Mouse (Mus musculus): Measurements from ENCODE around the gene Ctf2. TPM values are rescaled to one million over a fixed set of nuclear protein-coding genes. Genes with fewer than 3 reads are reported as not detected.
"Not testable (repeated sequence)": the region's sequence is repeated elsewhere in the genome, so short reads cannot be mapped to it uniquely, and the experiment has no call there.

The Ctf2 gene
- 0.08 and 0.13 TPM in 2 replicates for polyA plus RNA-seq (2015; fragmentation: Nextera tagmentation; extraction: Ambion mirVana)

- ATAC-seq (ENCODE audit: low FRiP score, low TSS enrichment): not testable (repeated sequence)
Observed at GRCm38 (mm10) chr7:127732066-127732465, at the start of gene Ctf2. TSS of gene Ctf2 (minus strand) at chr7:127732166.

GRCm38 (mm10) chr7:127778350-127778749 lies 46.4 kb upstream of the Ctf2 start:
- Histone ChIP-seq H3K9me3 (ENCODE audit: control insufficient read depth, low read length) (no peaks in the 10 kb centered on the region), H3K4me1 (replicated peaks; ENCODE audit: control insufficient read depth, insufficient read depth) (peaks cover 3% of the 10 kb centered on the region; the same call in 1 of the 2 replicates), H3K9ac (ENCODE audit: low read length) (peak overlapping the region; percentile 93), H3K36me3 (ENCODE audit: control insufficient read depth, insufficient read depth, low read length) (peaks cover 4% of the 10 kb centered on the region), H3K27ac (replicated peaks) (no peak overlapping the region), H3K4me3 (ENCODE audit: low read depth, low read length) (peak overlapping the region; percentile 90), H3K4me2 (replicated peaks; ENCODE audit: low read depth) (peak overlapping the region; percentile 64), H3K27me3 (ENCODE audit: control insufficient read depth, insufficient read depth, low read length) (no peaks in the 10 kb centered on the region)
- TF ChIP-seq EP300 (optimal IDR thresholded peaks at IDR 0.05): no peak
- DNase-seq (ENCODE audit: low spot score): no peak
- ATAC-seq (ENCODE audit: low FRiP score, low TSS enrichment): no peak
- WGBS: 77% methylated on average over 4 of the region's 4 CpGs

More at GRCm38 (mm10) chr7:127732066-127732465, at the start of gene Ctf2:
- not testable (repeated sequence) for H3K4me3 ChIP-seq (ENCODE audit: low read depth, low read length); H3K27me3 ChIP-seq (ENCODE audit: control insufficient read depth, insufficient read depth, low read length); DNase-seq (ENCODE audit: low spot score); H3K4me2 ChIP-seq (replicated peaks; ENCODE audit: low read depth); H3K27ac ChIP-seq (replicated peaks); H3K9ac ChIP-seq (ENCODE audit: low read length); H3K9me3 ChIP-seq (ENCODE audit: control insufficient read depth, low read length); H3K4me1 ChIP-seq (replicated peaks; ENCODE audit: control insufficient read depth, insufficient read depth); H3K36me3 ChIP-seq (ENCODE audit: control insufficient read depth, insufficient read depth, low read length)
- no CpG with 5 or more reads among the region's 5 CpGs for WGBS

DNA sequence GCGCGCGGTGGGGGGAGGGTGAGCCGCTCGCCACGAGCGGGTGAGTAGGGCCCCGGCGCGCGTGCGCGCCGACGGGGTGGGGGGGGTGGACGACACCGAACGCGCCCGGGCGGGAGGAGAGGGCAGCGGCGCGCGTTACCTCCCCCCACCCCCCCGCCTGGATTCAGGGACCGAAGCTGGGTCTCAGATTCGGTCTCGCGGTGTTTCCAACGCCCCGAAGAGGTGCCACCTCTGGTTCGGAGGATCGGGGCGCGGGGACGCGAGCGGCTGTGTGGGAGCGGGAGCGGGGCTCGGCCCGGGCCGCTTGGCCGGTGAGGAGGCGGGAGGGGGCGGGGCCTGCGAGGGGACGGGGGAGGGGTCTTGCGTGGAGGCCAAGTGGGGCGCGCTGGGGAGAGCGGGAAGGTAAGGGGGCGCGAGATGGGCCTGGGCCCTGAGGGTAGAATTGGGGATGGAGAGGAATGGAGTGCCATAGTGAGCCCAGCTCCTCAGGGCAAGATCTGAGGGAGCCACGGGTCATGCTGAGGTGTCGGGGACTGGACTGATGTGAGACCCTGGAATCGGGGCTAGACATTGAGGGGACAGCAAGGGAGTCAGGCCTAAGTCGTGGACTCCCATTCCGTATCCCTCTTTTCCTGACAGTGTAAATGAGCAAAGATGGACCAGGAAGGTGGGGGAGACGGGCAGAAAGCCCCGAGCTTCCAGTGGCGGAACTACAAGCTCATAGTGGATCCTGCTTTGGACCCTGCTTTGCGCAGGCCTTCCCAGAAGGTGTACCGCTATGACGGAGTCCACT lies 45.7 kb upstream of the Ctf2 start:
- Histone ChIP-seq H3K27me3 (ENCODE audit: control insufficient read depth, insufficient read depth, low read length) (no peaks in the 10 kb centered on the region), H3K27ac (replicated peaks) (peak overlapping the region; percentile 98), H3K9me3 (ENCODE audit: control insufficient read depth, low read length) (no peaks in the 10 kb centered on the region), H3K36me3 (ENCODE audit: control insufficient read depth, insufficient read depth, low read length) (peaks cover 4% of the 10 kb centered on the region), H3K4me3 (ENCODE audit: low read depth, low read length) (peak overlapping the region; percentile 90), H3K4me2 (replicated peaks; ENCODE audit: low read depth) (peak overlapping the region; percentile 64), H3K9ac (ENCODE audit: low read length) (peak overlapping the region; percentile 93), H3K4me1 (replicated peaks; ENCODE audit: control insufficient read depth, insufficient read depth) (peaks cover 3% of the 10 kb centered on the region; the same call in 1 of the 2 replicates)
- DNase-seq (ENCODE audit: low spot score) (peak; percentile 74), ATAC-seq (ENCODE audit: low FRiP score, low TSS enrichment) (peak; percentile 44)
- TF ChIP-seq EP300 (optimal IDR thresholded peaks at IDR 0.05) (no peak), CTCF (IDR thresholded peaks at IDR 0.05; ENCODE audit: low read depth) (0 out of 2 replicates have a peak, but pooled peaks have one; percentile 2)
- WGBS: 1% methylated on average over 42 of the region's 66 CpGs

DNA sequence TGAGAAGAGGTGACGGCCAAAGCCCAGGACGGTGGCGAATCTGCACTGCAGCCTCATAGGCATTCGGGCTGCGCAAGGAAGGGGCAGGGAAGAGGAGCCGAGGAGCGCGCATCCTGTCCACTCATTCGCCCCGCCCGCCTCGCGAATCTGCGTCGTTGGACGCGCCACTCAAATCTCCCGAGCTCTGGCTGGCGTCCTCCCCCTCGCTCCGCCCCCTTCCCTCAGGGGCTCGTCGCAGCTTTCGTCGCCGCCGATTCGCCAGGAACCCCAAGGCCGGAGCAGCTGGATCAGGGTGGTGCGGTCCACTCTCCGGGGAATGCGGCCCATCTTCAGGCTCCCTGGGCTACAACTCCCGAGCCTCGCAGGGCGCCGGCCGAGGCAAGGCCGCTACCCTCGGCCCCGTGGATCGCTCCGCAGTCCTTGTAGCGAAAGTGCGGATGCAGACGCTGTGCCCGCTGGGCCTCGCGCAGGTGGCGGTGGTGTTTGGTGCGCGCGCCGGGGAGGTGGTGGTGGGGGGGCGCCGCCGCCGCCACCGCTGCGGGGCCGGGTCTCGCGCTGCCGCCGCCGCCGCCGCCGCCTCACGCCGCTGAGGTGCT lies 45.0 kb upstream of the Ctf2 start:
- ATAC-seq (ENCODE audit: low FRiP score, low TSS enrichment) (peak; percentile 90), DNase-seq (ENCODE audit: low spot score) (peak; percentile 96)
- 0% methylated on average over 54 of the region's 70 CpGs for WGBS

GRCm38 (mm10) chr7:127776426-127776825 lies 44.5 kb upstream of the Ctf2 start, which contains the start of gene Setd1a:
TSS of gene Setd1a (plus strand) at chr7:127776670.
- TF ChIP-seq EP300 (optimal IDR thresholded peaks at IDR 0.05) (no peak), CTCF (IDR thresholded peaks at IDR 0.05; ENCODE audit: low read depth) (no peak)
- H3K27ac ChIP-seq (replicated peaks): peak within 1 kb of the TSS; percentile 98
- H3K9ac ChIP-seq (ENCODE audit: low read length): peak within 1 kb of the TSS; percentile 93
- under 1% methylated on average over 23 of the region's 23 CpGs for WGBS
- peaks cover 3% of the 10 kb centered on the region; the same call in 1 of the 2 replicates for H3K4me1 ChIP-seq (replicated peaks; ENCODE audit: control insufficient read depth, insufficient read depth)
- H3K4me2 ChIP-seq (replicated peaks; ENCODE audit: low read depth): peak within 1 kb of the TSS; percentile 64
- no peaks in the 10 kb centered on the region for H3K27me3 ChIP-seq (ENCODE audit: control insufficient read depth, insufficient read depth, low read length)
- ATAC-seq (ENCODE audit: low FRiP score, low TSS enrichment) (peak; percentile 55), DNase-seq (ENCODE audit: low spot score) (peak; percentile 86)
- H3K9me3 ChIP-seq (ENCODE audit: control insufficient read depth, low read length): no peaks in the 10 kb centered on the region
- peaks cover 4% of the 10 kb centered on the region for H3K36me3 ChIP-seq (ENCODE audit: control insufficient read depth, insufficient read depth, low read length)
- peak within 1 kb of the TSS; percentile 90 for H3K4me3 ChIP-seq (ENCODE audit: low read depth, low read length)

More for the DNA sequence above, 45.0 kb upstream of the Ctf2 start:
- Histone ChIP-seq H3K9me3 (ENCODE audit: control insufficient read depth, low read length) (no peaks in the 10 kb centered on the region), H3K4me3 (ENCODE audit: low read depth, low read length) (peak overlapping the region; percentile 90), H3K36me3 (ENCODE audit: control insufficient read depth, insufficient read depth, low read length) (peaks cover 4% of the 10 kb centered on the region), H3K4me2 (replicated peaks; ENCODE audit: low read depth) (peak overlapping the region; percentile 62), H3K4me1 (replicated peaks; ENCODE audit: control insufficient read depth, insufficient read depth) (peaks cover 3% of the 10 kb centered on the region; the same call in 1 of the 2 replicates), H3K9ac (ENCODE audit: low read length) (peak overlapping the region; percentile 93), H3K27me3 (ENCODE audit: control insufficient read depth, insufficient read depth, low read length) (no peaks in the 10 kb centered on the region), H3K27ac (replicated peaks) (peak overlapping the region; percentile 98)
- TF ChIP-seq CTCF (IDR thresholded peaks at IDR 0.05; ENCODE audit: low read depth): no peak
- no peak for TF ChIP-seq EP300 (optimal IDR thresholded peaks at IDR 0.05)

DNA sequence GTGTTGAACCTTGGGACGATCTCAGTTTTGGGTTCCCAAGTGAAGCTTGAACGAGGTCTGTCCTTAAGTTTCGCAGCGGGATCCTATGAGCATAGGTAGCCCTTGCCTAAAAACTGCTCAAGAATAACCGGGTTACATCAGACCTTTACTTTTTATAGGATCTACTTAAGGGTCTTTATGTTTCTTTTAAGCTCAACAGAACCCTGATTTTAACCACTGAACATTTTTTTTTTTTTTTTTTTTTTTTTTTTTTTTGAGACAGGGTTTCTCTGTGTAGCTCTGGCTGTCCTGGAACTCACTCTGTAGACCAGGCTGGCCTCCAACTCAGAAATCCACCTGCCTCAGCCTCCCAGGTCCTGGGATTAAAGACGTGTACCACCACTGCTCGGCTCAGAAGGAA lies 43.9 kb upstream of the Ctf2 start:
- DNase-seq (ENCODE audit: low spot score); H3K4me1 ChIP-seq (replicated peaks; ENCODE audit: control insufficient read depth, insufficient read depth); H3K36me3 ChIP-seq (ENCODE audit: control insufficient read depth, insufficient read depth, low read length); ATAC-seq (ENCODE audit: low FRiP score, low TSS enrichment); H3K27me3 ChIP-seq (ENCODE audit: control insufficient read depth, insufficient read depth, low read length); H3K9me3 ChIP-seq (ENCODE audit: control insufficient read depth, low read length): not testable (repeated sequence)
- Histone ChIP-seq H3K4me2 (replicated peaks; ENCODE audit: low read depth) (peak overlapping the region; percentile 62), H3K4me3 (ENCODE audit: low read depth, low read length) (peak overlapping the region; percentile 90), H3K9ac (ENCODE audit: low read length) (peak overlapping the region; percentile 93), H3K27ac (replicated peaks) (peak overlapping the region; percentile 98; the same call in 1 of the 2 replicates)
- 71% methylated on average over 7 of the region's 7 CpGs for WGBS
